Mouse (Mus musculus) CH12.LX (cell line): Measurements from ENCODE around the gene Scrt2. TPM values are rescaled to one million over a fixed set of nuclear protein-coding genes. Genes with fewer than 3 reads are reported as not detected.

Experiments used
- DNase-seq: peaks from one replicate; pipeline ENCODE4 v3.0.0-alpha.2; 2013; ENCODE audit errors: extremely low read depth
- H3K27ac ChIP-seq: 2 replicates; pipeline ENCODE4 v1.5.1; 2012; ENCODE audit warnings: low read depth, mild to moderate bottlenecking, control low read depth, moderate library complexity; ENCODE audit not compliant: insufficient read depth
- H3K27me3 ChIP-seq: replicated peaks from 2 replicates; pipeline ENCODE3; 2012; ENCODE audit warnings: inconsistent platforms
- H3K36me3 ChIP-seq, 2 experiments: replicated peaks in 1 of 2; 2 replicates each; pipeline versions ENCODE3 to v1.6.1; 2012; ENCODE audit warnings: inconsistent platforms in 1 of 2, low read length in 1 of 2, mild to moderate bottlenecking in 1 of 2, mixed read lengths in 1 of 2, moderate library complexity in 1 of 2; ENCODE audit not compliant: control insufficient read depth in 1 of 2, insufficient read depth in 1 of 2
- H3K4me1 ChIP-seq, 2 experiments: 2 replicates each; pipeline ENCODE4 v1.6.1; 2012; ENCODE audit warnings: inconsistent platforms in 1 of 2, moderate library complexity in 1 of 2; ENCODE audit not compliant: insufficient read depth in 2 of 2, control insufficient read depth in 1 of 2
- H3K4me2 ChIP-seq: 2 replicates; pipeline ENCODE4 v1.6.1; 2012; ENCODE audit warnings: low read depth, mild to moderate bottlenecking, control low read depth; ENCODE audit not compliant: poor library complexity, insufficient read depth, severe bottlenecking
- H3K4me3 ChIP-seq, 3 experiments: fragments of 150-350 bp in 1 of 3; sonication (generic) in 1 of 3; replicated peaks in 1 of 3; 2 replicates each; pipeline versions ENCODE3 to v1.5.1; 2011 to 2012; ENCODE audit warnings: low read depth in 2 of 3, low read length in 2 of 3, mild to moderate bottlenecking in 2 of 3, moderate library complexity in 2 of 3, control low read depth in 1 of 3, improper control_type of control experiment in 1 of 3, inconsistent platforms in 1 of 3, mixed read lengths in 1 of 3; ENCODE audit not compliant: poor library complexity in 1 of 3
- H3K79me2 ChIP-seq: replicated peaks from 2 replicates; pipeline ENCODE4 v1.6.1; 2012; ENCODE audit warnings: mild to moderate bottlenecking, moderate library complexity; ENCODE audit not compliant: control insufficient read depth, poor library complexity, insufficient read depth, severe bottlenecking; ENCODE audit errors: extremely low read depth
- H3K9ac ChIP-seq: 2 replicates; pipeline ENCODE4 v1.6.1; 2012; ENCODE audit warnings: low read depth, mild to moderate bottlenecking, control low read depth, moderate library complexity; ENCODE audit not compliant: insufficient read depth
- H3K9me3 ChIP-seq: replicated peaks from 2 replicates; pipeline ENCODE3; 2012; ENCODE audit warnings: low read length, inconsistent platforms, mixed read lengths
- CHD1 ChIP-seq: IDR thresholded peaks from 2 replicates; pipeline ENCODE4 v1.6.1; 2012; ENCODE audit warnings: low read depth, low read length, improper control_type of control experiment, inconsistent platforms
- CTCF ChIP-seq, 2 experiments: IDR thresholded peaks in 1 of 2; conservative IDR thresholded peaks in 1 of 2; 2 replicates each; pipeline ENCODE4 v1.5.1; 2011 to 2012; ENCODE audit warnings: low read depth in 2 of 2, low read length in 2 of 2, improper control_type of control experiment in 1 of 2, inconsistent platforms in 1 of 2, mild to moderate bottlenecking in 1 of 2, moderate library complexity in 1 of 2
- EP300 ChIP-seq: IDR thresholded peaks from 2 replicates; pipeline ENCODE4 v1.6.1; 2011; ENCODE audit warnings: low read length, improper control_type of control experiment
- GABPA ChIP-seq: IDR thresholded peaks from 2 replicates; pipeline ENCODE4 v1.6.1; 2012; ENCODE audit warnings: low read depth, low read length, improper control_type of control experiment, inconsistent platforms; ENCODE audit not compliant: insufficient replicate concordance
- IRF4 ChIP-seq: IDR thresholded peaks from 2 replicates; pipeline ENCODE4 v1.6.1; 2014; ENCODE audit warnings: low read depth, mild to moderate bottlenecking, inconsistent platforms, low read length, improper control_type of control experiment
- JUN ChIP-seq: IDR thresholded peaks from 2 replicates; pipeline ENCODE4 v1.6.1; 2011; ENCODE audit warnings: low read depth, mild to moderate bottlenecking, low read length, improper control_type of control experiment, moderate library complexity; ENCODE audit not compliant: insufficient read depth
- KAT2A ChIP-seq: IDR thresholded peaks from 2 replicates; pipeline ENCODE4 v1.6.1; 2012; ENCODE audit warnings: low read length, improper control_type of control experiment, inconsistent platforms; ENCODE audit not compliant: insufficient replicate concordance
- MAFK ChIP-seq: IDR thresholded peaks from 2 replicates; pipeline ENCODE4 v1.6.1; 2011; ENCODE audit warnings: low read length, improper control_type of control experiment; ENCODE audit not compliant: insufficient replicate concordance
- MAX ChIP-seq: IDR thresholded peaks from 2 replicates; pipeline ENCODE4 v1.6.1; 2011; ENCODE audit warnings: low read length, improper control_type of control experiment
- MAZ ChIP-seq: IDR thresholded peaks from 2 replicates; pipeline ENCODE4 v1.6.1; 2012; ENCODE audit warnings: low read depth, mild to moderate bottlenecking, inconsistent platforms, low read length, improper control_type of control experiment, moderate library complexity
- MEF2A ChIP-seq: IDR thresholded peaks from 2 replicates; pipeline ENCODE4 v1.6.1; 2014; ENCODE audit warnings: low read depth, mild to moderate bottlenecking, inconsistent platforms, low read length, improper control_type of control experiment, borderline replicate concordance
- MYC ChIP-seq: IDR thresholded peaks from 2 replicates; pipeline ENCODE4 v1.6.1; 2011; ENCODE audit warnings: low read depth, mild to moderate bottlenecking, improper control_type of control experiment, low read length
- NELFE ChIP-seq: IDR thresholded peaks from 2 replicates; pipeline ENCODE4 v1.6.1; 2011; ENCODE audit warnings: low read depth, low read length, improper control_type of control experiment
- RAD21 ChIP-seq: IDR thresholded peaks from 2 replicates; pipeline ENCODE4 v1.6.1; 2011; ENCODE audit warnings: low read depth, mild to moderate bottlenecking, low read length, improper control_type of control experiment, moderate library complexity
- SIN3A ChIP-seq: IDR thresholded peaks from 2 replicates; pipeline ENCODE4 v1.6.1; 2012; ENCODE audit warnings: low read length, improper control_type of control experiment, inconsistent platforms
- TBP ChIP-seq: conservative IDR thresholded peaks from 2 replicates; pipeline ENCODE4 v1.6.1; 2011; ENCODE audit warnings: low read depth, low read length, improper control_type of control experiment
- UBTF ChIP-seq: IDR thresholded peaks from 2 replicates; pipeline ENCODE4 v1.6.1; 2012; ENCODE audit warnings: low read depth, mild to moderate bottlenecking, inconsistent platforms, low read length, improper control_type of control experiment, moderate library complexity
- USF2 ChIP-seq: conservative IDR thresholded peaks from 2 replicates; pipeline ENCODE4 v1.6.1; 2011; ENCODE audit warnings: low read depth, low read length, improper control_type of control experiment
- ZKSCAN1 ChIP-seq: IDR thresholded peaks from 2 replicates; pipeline ENCODE4 v1.6.1; 2012; ENCODE audit warnings: low read depth, inconsistent platforms, low read length, improper control_type of control experiment, borderline replicate concordance
- ZMIZ1 ChIP-seq: IDR thresholded peaks from 2 replicates; pipeline ENCODE4 v1.6.1; 2012; ENCODE audit warnings: low read depth, mild to moderate bottlenecking, inconsistent platforms, low read length, improper control_type of control experiment
- ZNF384 ChIP-seq: IDR thresholded peaks from 2 replicates; pipeline ENCODE4 v1.6.1; 2012; ENCODE audit warnings: low read depth, low read length, improper control_type of control experiment, inconsistent platforms
- dilution Hi-C: fragments of 300-500 bp; cut with MboI; formaldehyde crosslinking; loops from 2 replicates; pipeline ENCODE4 v1.14.3; 2020; ENCODE audit warnings: low sequenced_read_pairs; ENCODE audit not compliant: extremely low pct_unique_long_range_greater_than_20kb, extremely low pct_ligation_motif_present
- in situ Hi-C: fragments of 300-500 bp; cut with MboI; formaldehyde crosslinking; loops from 3 replicates; pipeline ENCODE4 v1.14.3; 2019; ENCODE audit warnings: low sequenced_read_pairs, low pct_ligation_motif_present, low pct_unique_long_range_greater_than_20kb, mixed read lengths
- polyA plus RNA-seq: library from polyadenylated mRNA; unstranded; fragments of >175 nt; gene quantifications from 2 replicates; pipeline ENCODE4 v1.2.1, GENCODE M21; 2012; ENCODE audit warnings: low read depth; ENCODE audit not compliant: insufficient read length
- total RNA-seq, 2 experiments: library from RNA; depleted of rRNA; stranded (reverse); fragments of 300-350 nt in 1 of 2; fragments of >200 nt in 1 of 2; gene quantifications; 2 replicates each; pipeline ENCODE4 v1.2.3; 2012 to 2014

Scrt2 gene
- total and polyA plus RNA-seq, 3 experiments: not detected

GRCm38 (mm10) chr2:152105318-152106224 is 24.2 kb downstream of the Scrt2 start, which contains the start of gene Srxn1:
TSS of gene Srxn1 (plus strand) at chr2:152105516.
- no peaks in the 10 kb centered on the region; a peak in 1 of 4 replicates for H3K4me1 ChIP-seq

GRCm38 (mm10) chr2:152106225-152106595 is 24.9 kb downstream of the Scrt2 start:
- no peaks in the 10 kb centered on the region; a peak in 1 of 4 replicates for H3K4me1 ChIP-seq
- no peak overlapping the region for H3K4me3 ChIP-seq
- no peak overlapping the region for H3K27ac ChIP-seq

More at GRCm38 (mm10) chr2:152105318-152106224, 24.2 kb downstream of the Scrt2 start, which contains the start of gene Srxn1:
- no peaks in the 10 kb centered on the region for H3K79me2 ChIP-seq
- in situ Hi-C loops: no loop called here
- H3K27me3 ChIP-seq: peaks cover 65% of the 10 kb centered on the region
- H3K4me2 ChIP-seq: no peak within 1 kb of the TSS
- no peak for TF ChIP-seq ZKSCAN1
- TF ChIP-seq EP300: no peak
- TF ChIP-seq USF2: no peak
- TF ChIP-seq MAZ: no peak
- no peak for TF ChIP-seq NELFE
- TF ChIP-seq MAX: no peak
- H3K4me3 ChIP-seq: no peak within 1 kb of the TSS
- no peak within 1 kb of the TSS for H3K27ac ChIP-seq
- no peaks in the 10 kb centered on the region for H3K36me3 ChIP-seq
- no peak within 1 kb of the TSS for H3K9ac ChIP-seq
- dilution Hi-C loops: no loop called here
- no peak for DNase-seq
- peaks cover 24% of the 10 kb centered on the region for H3K9me3 ChIP-seq

GRCm38 (mm10) chr2:152106597-152106996 is 25.3 kb downstream of the Scrt2 start:
- H3K4me3 ChIP-seq: no peak overlapping the region
- no peak overlapping the region for H3K4me2 ChIP-seq

More at GRCm38 (mm10) chr2:152106225-152106595, 24.9 kb downstream of the Scrt2 start:
- Histone ChIP-seq H3K9me3 (peaks cover 24% of the 10 kb centered on the region), H3K9ac (no peak overlapping the region), H3K79me2 (no peaks in the 10 kb centered on the region), H3K4me2 (no peak overlapping the region), H3K27me3 (peaks cover 66% of the 10 kb centered on the region), H3K36me3 (no peaks in the 10 kb centered on the region)
- no peak for DNase-seq
- in situ Hi-C loops: no loop called here
- dilution Hi-C loops: no loop called here
- TF ChIP-seq CTCF (conservative IDR thresholded peaks at IDR 0.05 in 1 of 2, IDR thresholded peaks at IDR 0.05 in 1 of 2; ENCODE audit: low read depth in 2 of 2, low read length in 2 of 2) (no peak), UBTF (no peak), ZNF384 (no peak), MYC (no peak), CHD1 (no peak)

More at GRCm38 (mm10) chr2:152106597-152106996, 25.3 kb downstream of the Scrt2 start:
- in situ Hi-C loops: no loop called here
- H3K36me3 ChIP-seq: no peaks in the 10 kb centered on the region
- H3K9ac ChIP-seq: no peak overlapping the region
- DNase-seq: no peak
- TF ChIP-seq GABPA (no peak), ZMIZ1 (no peak), SIN3A (no peak), KAT2A (no peak), MAZ (no peak), RAD21 (no peak), MAFK (no peak), MEF2A (no peak), IRF4 (no peak), TBP (no peak), JUN (no peak)
- TF ChIP-seq, all 38 proteins: peak for 0
- peaks cover 66% of the 10 kb centered on the region for H3K27me3 ChIP-seq
- no peaks in the 10 kb centered on the region for H3K79me2 ChIP-seq
- H3K9me3 ChIP-seq: peaks cover 24% of the 10 kb centered on the region
- dilution Hi-C loops: no loop called here
- H3K27ac ChIP-seq: no peak overlapping the region
- H3K4me1 ChIP-seq: no peaks in the 10 kb centered on the region; a peak in 1 of 4 replicates
